Mouse (Mus musculus): ENCODE results near the gene Tmc7.

- no peak for TF ChIP-seq CTCF (conservative IDR thresholded peaks at IDR 0.05; ENCODE audit: low read length)
- no peak for TF ChIP-seq NANOG (IDR thresholded peaks at IDR 0.05; ENCODE audit: borderline replicate concordance, low read length)
Measured at GRCm38 (mm10) chr7:118592146-118592545, 7.6 kb upstream of the Tmc7 start.
